Comparison of ENCODE assay signal across 25 mouse cellular contexts in genomic region chr5:35330822-35331221, GRCm38 (mm10). TPM values are rescaled to one million over a fixed set of nuclear protein-coding genes. Genes with fewer than 3 reads are reported as not detected.
DNase-seq lines count a peak whose midpoint lies in the region; TF ChIP-seq lines count a peak whose summit lies in the region.
"Had no signal": no experiment of that assay in that cellular context is flagged by ENCODE, and none has a peak within 500 bp of the region (broad histone marks: within the 10 kb centered on the region; RNA-seq: fewer than 3 reads in every experiment).

No protein-coding gene starts in this region.

- intact Hi-C loops in heart, postnatal 14 days (cut with DNase I) = no loop called here
- intact Hi-C loops in left cerebral cortex, adult 2 months (cut with DNase I) = loop anchor here (1.0 to 5.0 kb wide), 2 partner anchors 18 to 54 kb away; partner anchors contain the start of gene Adra2c

- peak overlapping the region; percentile 69 for H3K27ac ChIP-seq in left cerebral cortex, adult 2 months
- H3K27ac ChIP-seq: kidney, embryonic 15.5 days; liver, embryonic 12.5 days; neural tube, embryonic 12.5 days had no signal

- H3K4me3 ChIP-seq in left cerebral cortex, adult 2 months = no peak overlapping the region
- H3K4me3 ChIP-seq: erythroblast, embryonic 14.5 days; kidney, embryonic 15.5 days; liver, embryonic 12.5 days; neural tube, embryonic 12.5 days had no signal

- DNase-seq in heart, adult 11 months = peak; percentile 78
- DNase-seq in heart, postnatal 14 days = no peak
- DNase-seq in right cerebral cortex, adult 18-20 months = peak; percentile 65
- DNase-seq in right cerebral cortex, postnatal 4 days = no peak
- peak in 1 of 2 experiments; percentile 47 for DNase-seq in left cerebral cortex, adult 2 months (ENCODE audit: extremely low spot score in 1 of 2, low spot score in 2 of 2)
- DNase-seq in right cerebral cortex, postnatal 36 days (ENCODE audit: low spot score in 2 of 2) = peak; percentile 33 to 78
- no peak for DNase-seq in neural tube, embryonic 10.5 days (ENCODE audit: extremely low spot score, low spot score)
- DNase-seq: adrenal gland, postnatal 25 days; cerebellum, adult 18-20 months; cerebellum, postnatal 10 days; kidney, adult 18-20 months; kidney, postnatal 36 days; liver, postnatal 0 days; lung, postnatal 36 days; thymus, postnatal 14 days had no signal

- TF ChIP-seq CTCF in left cerebral cortex, adult 2 months (IDR thresholded peaks at IDR 0.05) = no peak

RNA-seq across cellular contexts. Expression of gene Adra2c, which starts 52.7 kb away (rescaled TPM):
- under 1 TPM; 0.27 to 0.36 TPM for total RNA-seq in heart, postnatal 14 days (2021)
- total RNA-seq in left cerebral cortex, adult 2 months (2021) = 10 to 100 TPM; 19.2 to 22.2 TPM
- total RNA-seq: common myeloid progenitor, adult 5-6 weeks; megakaryocyte, adult 5-6 weeks had no signal

RNA-seq across cellular contexts. Expression of gene Hmx1, which starts 58.1 kb away (rescaled TPM):
- total RNA-seq in heart, postnatal 14 days (2021) = not detected
- not detected for total RNA-seq in left cerebral cortex, adult 2 months (2021)
- total RNA-seq: adrenal gland, adult 18-20 months; adrenal gland, postnatal 25 days; common myeloid progenitor, adult 5-6 weeks; gastrocnemius, adult 8-10 months; heart, postnatal 25 days; layer of hippocampus, adult 8-10 months; megakaryocyte, adult 5-6 weeks had no signal

Comparison
In these comparisons a context has a peak if more than half of its experiments do, and no peak if none do; other contexts are left out.
1. DNase-seq: peak in heart, adult 11 months (single experiment), right cerebral cortex, adult 18-20 months (single experiment) and right cerebral cortex, postnatal 36 days (2 of 2); none in heart, postnatal 14 days (0 of 2), right cerebral cortex, postnatal 4 days (single experiment) and neural tube, embryonic 10.5 days (single experiment).
2. RNA of gene Adra2c, which starts 52.7 kb away (total RNA-seq): 19.2 to 22.2 TPM in left cerebral cortex, adult 2 months; 0.27 to 0.36 TPM in heart, postnatal 14 days; every median in the first group is over 10 times any median in the second.